Mouse (Mus musculus) E14TG2a.4 (cell line): ENCODE measurements around the gene Syt16.

Experiments
- CTCF ChIP-seq: conservative IDR thresholded peaks from 2 replicates; pipeline ENCODE4 v1.5.1; 2014; ENCODE audit warnings: low read length
- NANOG ChIP-seq: IDR thresholded peaks from 2 replicates; pipeline ENCODE4 v1.6.1; 2014; ENCODE audit warnings: borderline replicate concordance, low read length, mixed read lengths

DNA sequence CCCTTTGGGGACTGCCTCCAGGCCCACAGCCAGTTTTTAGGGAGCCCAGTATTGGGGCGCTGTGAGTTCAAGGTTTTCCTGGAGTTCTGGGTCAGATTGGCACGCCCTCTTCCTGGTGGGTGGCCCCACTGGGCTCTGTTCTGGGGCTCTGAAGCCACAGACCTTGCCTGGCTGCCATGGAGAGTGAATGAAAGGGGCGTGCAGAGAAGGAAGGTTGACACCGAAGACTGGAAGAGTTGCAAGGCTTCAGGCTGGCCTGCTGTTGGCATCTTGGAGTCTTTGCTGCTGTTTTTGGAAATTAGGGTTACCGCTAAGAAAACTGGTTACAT lies 631 bp downstream of the Syt16 start:
- TF ChIP-seq CTCF = no peak
- TF ChIP-seq NANOG = no peak
